Mouse (Mus musculus) c-Kit-positive CD71-negative TER-119-negative erythroid progenitor cells, embryonic 14.5 days (primary cell): ENCODE data around the gene Lrrc1.
A peak's percentile ranks its signal among the peaks of the same experiment; 100 is the strongest.

Source experiments
- DNase-seq: peaks from one replicate; pipeline ENCODE4 v3.0.0-alpha.2; 2013; ENCODE audit warnings: low read depth

Gene Lrrc1

GRCm38 (mm10) chr9:77463195-77463594, 81.5 kb downstream of the Lrrc1 start:
- DNase-seq = no peak

- no peak for DNase-seq
These were observed 83.2 kb downstream of the Lrrc1 start for GRCm38 (mm10) chr9:77461371-77461915.

- no peak for DNase-seq
These were observed 84.3 kb downstream of the Lrrc1 start for GRCm38 (mm10) chr9:77460408-77460807.

GRCm38 (mm10) chr9:77459365-77459764, 85.3 kb downstream of the Lrrc1 start:
- no peak for DNase-seq

- no peak for DNase-seq
These were observed 88.4 kb downstream of the Lrrc1 start for GRCm38 (mm10) chr9:77456169-77456826.

GRCm38 (mm10) chr9:77455439-77456168, 89.1 kb downstream of the Lrrc1 start:
- DNase-seq = no peak

GRCm38 (mm10) chr9:77452046-77452807, 92.4 kb downstream of the Lrrc1 start:
- no peak for DNase-seq

- DNase-seq = no peak
These were observed 94.2 kb downstream of the Lrrc1 start for GRCm38 (mm10) chr9:77450447-77450846.

GRCm38 (mm10) chr9:77444876-77445275, 99.8 kb downstream of the Lrrc1 start:
- DNase-seq = no peak

- DNase-seq = no peak
These were observed 105.3 kb downstream of the Lrrc1 start for GRCm38 (mm10) chr9:77439371-77439770.

GRCm38 (mm10) chr9:77438836-77439271, 105.8 kb downstream of the Lrrc1 start:
- DNase-seq = no peak

- no peak for DNase-seq
These were observed 107.5 kb downstream of the Lrrc1 start for GRCm38 (mm10) chr9:77437131-77437530.

GRCm38 (mm10) chr9:77434965-77435364, 109.7 kb downstream of the Lrrc1 start:
- peak; percentile 35 for DNase-seq

- DNase-seq = no peak
These were observed 111.2 kb downstream of the Lrrc1 start for GRCm38 (mm10) chr9:77433476-77433875.

GRCm38 (mm10) chr9:77432030-77432429, 112.6 kb downstream of the Lrrc1 start:
- no peak for DNase-seq

GRCm38 (mm10) chr9:77430413-77431087, 114.1 kb downstream of the Lrrc1 start:
- no peak for DNase-seq

GRCm38 (mm10) chr9:77429230-77430015, 115.2 kb downstream of the Lrrc1 start:
- no peak for DNase-seq

GRCm38 (mm10) chr9:77428748-77429140, 115.9 kb downstream of the Lrrc1 start:
- DNase-seq = no peak

- DNase-seq = no peak
These were observed 116.4 kb downstream of the Lrrc1 start for GRCm38 (mm10) chr9:77428115-77428747.

- no peak for DNase-seq
These were observed 117.2 kb downstream of the Lrrc1 start for GRCm38 (mm10) chr9:77427292-77428114.
